Mouse (Mus musculus) C2C12 (cell line): ENCODE measurements around the gene Dnase1l3.

Source experiments
- CEBPB ChIP-seq: IDR thresholded peaks from one replicate; pipeline ENCODE4 v1.6.1; 2011; ENCODE audit warnings: low read depth, mild to moderate bottlenecking, control low read depth, moderate library complexity
- CTCF ChIP-seq: IDR thresholded peaks from one replicate; pipeline ENCODE4 v1.5.1; 2011; ENCODE audit not compliant: control insufficient read depth, insufficient read depth, insufficient read length
- MAX ChIP-seq: IDR thresholded peaks from one replicate; pipeline ENCODE4 v1.6.1; 2011; ENCODE audit warnings: mild to moderate bottlenecking, control low read depth
- MYOD1 ChIP-seq: IDR thresholded peaks from one replicate; pipeline ENCODE4 v1.6.1; 2011; ENCODE audit warnings: low read depth; ENCODE audit not compliant: control insufficient read depth, insufficient read length
- MYOG ChIP-seq: IDR thresholded peaks from one replicate; pipeline ENCODE4 v1.6.1; 2011; ENCODE audit not compliant: control insufficient read depth, insufficient read length; ENCODE audit errors: extremely low read depth
- USF1 ChIP-seq: IDR thresholded peaks from one replicate; pipeline ENCODE4 v1.6.1; 2011; ENCODE audit warnings: low read depth, mild to moderate bottlenecking, control low read depth, moderate library complexity

DNA sequence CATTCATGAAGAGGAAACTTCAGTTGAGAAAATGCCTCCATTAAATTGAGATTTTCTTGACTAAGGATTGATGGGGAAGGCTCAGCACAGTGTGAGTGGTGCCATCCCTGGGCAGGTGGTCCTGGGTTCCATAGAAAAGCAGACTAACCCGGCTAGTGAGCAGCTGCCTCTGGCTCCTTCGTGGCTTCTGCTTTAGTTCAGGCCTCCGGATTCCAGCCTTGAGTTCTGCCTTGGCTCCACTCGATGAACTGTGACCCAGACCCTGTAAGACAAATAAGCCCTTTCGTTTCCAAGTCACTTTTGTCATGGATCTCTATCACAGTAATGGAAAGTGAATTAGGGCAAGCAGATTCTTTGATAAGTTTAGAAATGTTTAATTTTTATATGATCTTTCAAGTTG, 40.2 kb upstream of the Dnase1l3 start:
- TF ChIP-seq CTCF = no peak
- TF ChIP-seq CEBPB = no peak
- no peak for TF ChIP-seq MYOD1
- no peak for TF ChIP-seq USF1
- TF ChIP-seq MAX = no peak
- no peak for TF ChIP-seq MYOG
